Mouse (Mus musculus) lung, postnatal 0 days (tissue): ENCODE measurements around the gene Prdm4.

Experiments used
- CTCF ChIP-seq: IDR thresholded peaks from 2 replicates; pipeline ENCODE4 v1.5.1; 2016; ENCODE audit warnings: antibody characterized with exemption, mild to moderate bottlenecking
- EP300 ChIP-seq: IDR thresholded peaks from 2 replicates; pipeline ENCODE4 v1.6.1; 2016; ENCODE audit warnings: antibody characterized with exemption, mild to moderate bottlenecking, control low read depth

GRCm38 (mm10) chr10:85871698-85872478, 45.1 kb downstream of the Prdm4 start:
- TF ChIP-seq CTCF (no peak), EP300 (no peak)
